Mouse (Mus musculus): ENCODE measurements around the gene Hmbs. TPM values are rescaled to one million over a fixed set of nuclear protein-coding genes. Genes with fewer than 3 reads are reported as not detected.
"Not testable (repeated sequence)": the region's sequence is repeated elsewhere in the genome, so short reads cannot be mapped to it uniquely, and the experiment has no call there.

The Hmbs gene
- 100 to 1,000 TPM in 2 of 4 experiments, 10 to 100 TPM in 2; 82.8 to 122 (median 96.8) TPM for total RNA-seq (2022)

DNA sequence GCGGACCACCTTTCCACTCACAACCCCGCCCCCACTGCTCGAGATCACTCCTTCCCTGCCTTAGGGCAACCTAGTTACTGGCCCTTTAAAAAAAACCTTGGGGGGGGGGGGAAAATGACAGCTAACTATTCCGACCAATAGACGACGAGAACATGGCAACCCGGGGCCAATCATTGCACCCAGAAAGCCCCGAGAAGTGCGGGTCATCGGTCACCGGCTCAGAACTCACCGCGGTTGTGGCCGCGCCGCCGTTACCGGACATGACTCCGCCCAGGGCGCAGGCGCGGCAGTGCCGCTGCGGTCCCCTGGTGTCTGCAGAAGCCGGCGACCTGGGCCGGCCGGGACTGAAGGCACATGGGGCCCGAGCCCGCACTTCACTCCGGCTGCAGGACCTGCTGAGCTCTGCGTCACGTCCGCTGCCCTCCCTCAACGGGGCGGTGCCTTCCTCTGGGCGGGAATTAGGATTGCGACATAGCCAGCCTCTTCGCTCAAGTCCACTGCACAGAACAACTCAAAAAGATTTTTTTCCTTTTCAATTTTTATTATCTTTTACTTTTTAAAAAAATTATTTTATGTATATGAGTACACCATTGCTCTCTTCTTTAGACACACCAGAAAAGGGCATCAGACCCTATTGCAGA is at the start of gene Hmbs:
Hmbs (minus strand) TSS at position 448 of the 641 bp plus-strand sequence.
- DNase-seq, result peak; percentile 90

- DNase-seq, result no peak
Measured at GRCm38 (mm10) chr9:44391466-44391865, 47.4 kb upstream of the Hmbs start.

- no peak for DNase-seq
Measured at GRCm38 (mm10) chr9:44389273-44389672, 45.2 kb upstream of the Hmbs start.

DNA sequence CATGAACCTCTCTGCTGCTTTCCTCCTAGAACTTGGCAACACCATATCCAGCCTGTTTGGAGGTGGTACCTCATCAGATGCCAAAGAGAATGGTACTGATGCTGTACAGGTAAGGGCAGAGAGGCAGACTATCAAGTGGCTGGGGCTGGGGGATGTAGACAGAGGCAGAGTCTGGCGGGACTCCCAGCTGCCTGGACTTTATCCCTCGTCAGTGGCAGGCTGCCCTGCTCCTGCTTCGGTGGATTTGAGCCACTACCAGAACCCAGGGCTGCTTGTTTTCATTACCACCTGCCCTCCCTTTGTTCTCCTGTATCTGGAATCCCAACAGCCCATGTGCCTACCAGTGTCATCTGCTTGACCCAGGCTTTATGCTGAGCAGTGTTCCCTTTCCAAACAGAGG is 43.2 kb upstream of the Hmbs start:
- DNase-seq, result no peak

DNA sequence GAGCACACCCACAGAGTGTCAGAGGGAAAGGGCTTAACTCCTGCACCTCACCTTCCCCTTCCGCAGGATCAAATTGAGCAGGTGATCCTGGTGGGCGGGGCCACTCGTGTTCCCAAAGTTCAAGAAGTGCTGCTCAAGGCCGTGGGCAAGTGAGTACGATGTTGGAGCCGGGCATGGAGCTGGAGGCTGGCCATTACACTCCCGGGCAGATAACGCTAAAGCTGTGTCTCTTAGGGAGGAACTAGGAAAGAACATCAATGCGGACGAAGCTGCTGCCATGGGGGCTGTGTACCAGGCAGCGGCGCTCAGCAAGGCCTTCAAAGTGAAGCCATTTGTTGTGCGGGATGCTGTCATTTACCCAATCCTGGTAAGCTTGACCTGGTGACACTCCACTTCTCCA is 40.6 kb upstream of the Hmbs start:
- no peak for DNase-seq

DNA sequence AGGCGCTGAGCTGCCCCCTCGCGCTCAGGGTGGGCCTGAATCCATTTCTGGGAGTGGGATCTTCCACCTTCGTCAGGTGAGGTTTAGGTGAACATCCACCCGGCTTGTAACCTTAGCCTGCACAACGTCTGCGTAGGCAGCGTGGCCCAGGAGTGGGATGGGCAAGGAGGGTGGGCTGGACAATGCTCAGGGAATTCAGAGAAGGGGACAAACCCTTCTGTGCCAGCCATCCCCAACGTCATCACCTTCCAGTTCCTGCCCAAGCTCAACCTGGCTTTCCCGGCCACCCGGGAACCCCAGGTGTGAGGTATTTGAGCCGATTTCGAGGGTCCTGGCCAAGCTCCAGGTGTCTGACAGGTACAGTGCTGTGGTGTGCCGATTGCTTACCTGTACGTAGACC is 35.8 kb upstream of the Hmbs start:
- no peak for DNase-seq

DNA sequence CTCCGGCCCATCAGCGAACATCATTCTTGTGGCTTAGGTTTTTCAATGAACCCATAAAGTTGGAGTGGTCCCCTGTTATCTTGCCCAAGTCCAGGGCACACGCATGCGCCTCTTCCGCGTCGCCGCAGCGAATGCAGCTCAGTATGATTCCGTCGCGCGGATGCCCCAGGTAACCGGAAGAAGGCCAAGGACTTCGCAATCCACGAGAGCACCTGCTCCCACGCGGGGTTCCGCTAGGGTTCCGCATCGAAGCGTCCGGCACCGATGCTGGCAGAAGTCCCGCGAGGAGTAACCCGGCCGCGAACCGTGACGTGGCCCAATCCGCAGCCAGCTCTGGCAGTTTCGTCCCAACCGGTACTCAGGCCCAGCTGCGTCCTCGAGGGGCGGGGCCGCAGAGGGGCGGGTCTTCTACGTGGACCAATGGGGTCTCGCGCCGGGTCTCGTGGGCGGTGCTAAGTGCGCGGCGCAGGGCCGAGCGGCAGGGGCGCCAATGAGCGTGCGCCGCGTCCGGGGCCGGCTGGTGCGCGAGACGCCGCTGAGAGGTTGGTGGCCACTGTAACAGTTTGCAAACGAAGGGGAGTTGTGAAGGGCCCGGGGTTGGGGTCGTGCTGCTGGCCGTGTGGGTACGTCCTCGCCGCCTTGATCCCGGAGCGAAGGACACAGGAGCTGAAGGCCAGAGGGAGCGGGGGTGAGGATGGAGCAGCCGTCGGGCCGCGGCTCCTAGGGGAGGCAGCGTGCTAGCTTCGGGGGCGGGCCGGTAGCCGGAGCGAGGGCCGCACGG is 35.2 kb upstream of the Hmbs start, which contains the start of gene Hyou1:
Hyou1 (plus strand) TSS at position 437 of the 781 bp plus-strand sequence.
- peak; percentile 98 for DNase-seq

DNA sequence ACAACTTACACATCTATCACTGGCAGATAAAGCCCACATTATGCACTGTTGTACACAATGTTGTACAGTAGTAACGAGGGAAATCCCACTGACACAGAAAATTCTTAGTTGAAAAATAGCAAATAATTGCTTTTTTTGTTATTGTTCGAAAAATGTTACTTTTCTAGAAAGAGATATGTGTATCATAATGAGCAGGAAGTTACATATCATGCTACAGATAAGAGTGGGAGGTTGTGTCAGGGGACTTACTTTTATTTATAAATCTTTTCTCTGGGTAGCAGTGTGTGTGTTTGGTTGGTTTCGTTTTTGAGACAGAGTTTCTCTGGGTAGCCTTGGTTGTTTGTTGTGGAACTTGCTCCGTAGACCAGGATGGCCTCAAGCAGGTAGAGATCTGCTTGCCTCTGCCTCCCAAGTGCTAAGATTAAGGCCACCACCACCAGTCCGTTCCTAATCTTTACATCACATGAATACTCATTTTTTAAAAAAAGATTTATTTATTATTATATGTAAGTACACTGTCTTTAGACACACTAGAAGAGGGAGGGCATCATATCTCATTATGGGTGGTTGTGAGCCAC is 34.2 kb upstream of the Hmbs start:
- no peak for DNase-seq

- DNase-seq, result not testable (repeated sequence)
Measured at GRCm38 (mm10) chr9:44377335-44377734, 33.3 kb upstream of the Hmbs start.

- no peak for DNase-seq
Measured at GRCm38 (mm10) chr9:44376141-44376540, 32.1 kb upstream of the Hmbs start.

DNA sequence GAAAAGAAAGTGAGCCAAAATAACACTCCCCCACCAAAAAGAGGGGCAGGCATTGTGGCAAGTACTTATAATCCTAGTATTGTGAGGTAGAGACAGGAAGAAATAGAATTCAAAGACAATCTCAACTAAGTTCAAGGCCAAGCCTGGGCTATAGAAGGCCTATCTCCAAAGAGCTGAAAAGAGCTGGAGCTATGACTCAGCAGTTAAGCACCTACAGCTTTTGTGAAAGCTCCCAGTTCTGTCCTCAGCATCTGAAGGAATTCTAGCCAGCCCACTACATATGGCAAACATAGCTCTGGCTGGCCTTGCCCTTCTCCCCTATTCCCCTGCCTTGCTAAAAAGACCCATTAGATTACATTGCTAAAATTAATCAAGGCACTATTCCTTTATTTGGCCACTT is 29.4 kb upstream of the Hmbs start:
- DNase-seq, result no peak

GRCm38 (mm10) chr9:44364480-44364879 is 20.5 kb upstream of the Hmbs start:
- no peak for DNase-seq

DNA sequence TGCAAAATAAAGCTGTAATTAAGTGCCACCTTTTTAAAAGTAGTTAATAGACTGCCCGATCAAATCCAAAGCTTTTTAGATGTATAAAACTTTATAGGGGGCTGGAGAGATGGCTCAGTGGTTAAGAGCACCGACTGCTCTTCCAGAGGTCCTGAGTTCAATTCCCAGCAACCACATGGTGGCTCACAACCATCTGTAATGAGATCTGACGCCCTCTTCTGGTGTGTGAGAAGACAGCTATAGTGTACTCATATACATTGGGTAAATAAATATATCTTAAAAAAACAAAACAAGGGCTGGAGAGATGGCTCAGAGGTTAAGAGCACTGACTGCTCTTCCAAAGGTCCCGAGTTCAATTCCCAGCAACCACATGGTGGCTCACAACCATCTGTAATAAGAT is 17.9 kb upstream of the Hmbs start:
- not testable (repeated sequence) for DNase-seq

- DNase-seq, result peak; percentile 94
Measured at GRCm38 (mm10) chr9:44361190-44361917, 17.3 kb upstream of the Hmbs start, which contains the start of gene Vps11. TSS of gene Vps11 (minus strand) at chr9:44361670.

- no peak for DNase-seq
Measured at GRCm38 (mm10) chr9:44357207-44357606, 13.2 kb upstream of the Hmbs start.

- peak; percentile 68 for DNase-seq
Measured at GRCm38 (mm10) chr9:44353142-44353541, 9.1 kb upstream of the Hmbs start.

DNA sequence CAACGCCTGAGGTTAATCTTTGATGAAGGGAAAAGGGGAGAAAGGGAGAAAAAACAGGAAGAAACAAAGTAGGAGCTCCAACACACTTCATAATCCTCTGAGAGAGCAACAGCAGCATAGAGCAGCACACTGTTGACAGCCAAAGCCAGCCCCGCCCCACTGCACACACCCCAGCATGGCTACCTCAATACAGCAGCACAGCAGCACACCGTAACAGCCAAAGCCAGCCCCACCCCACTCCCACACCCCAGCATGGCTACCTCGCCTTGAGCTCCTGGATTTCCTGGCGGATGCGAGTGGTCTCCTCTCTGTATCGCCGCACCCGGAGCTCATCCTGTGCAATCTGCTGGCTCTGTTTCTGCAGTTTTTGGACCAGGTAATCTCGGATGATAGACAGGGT is 8.3 kb upstream of the Hmbs start:
- DNase-seq, result no peak

DNA sequence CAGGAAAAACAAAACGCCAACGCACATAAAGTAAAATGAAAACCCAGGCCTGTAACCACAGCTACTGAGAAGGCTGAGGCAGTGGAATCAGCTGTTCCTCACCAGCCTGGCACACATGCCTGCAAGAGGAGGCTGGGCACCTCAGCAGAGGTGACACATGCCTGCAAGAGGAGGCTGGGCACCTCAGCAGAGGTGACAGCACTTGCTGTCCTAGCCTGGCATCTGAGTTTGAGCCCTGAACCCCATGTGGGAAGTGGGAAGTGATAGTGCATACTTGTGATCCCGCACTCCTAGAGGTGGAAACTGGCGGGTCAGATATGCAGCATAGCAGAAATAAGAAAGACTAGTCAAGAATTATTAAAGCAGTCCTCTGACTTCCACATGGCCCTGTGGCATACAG is 7.4 kb upstream of the Hmbs start:
- no peak for DNase-seq

- no peak for DNase-seq
Measured at GRCm38 (mm10) chr9:44348546-44348945, 4.5 kb upstream of the Hmbs start.

- DNase-seq, result no peak
Measured at GRCm38 (mm10) chr9:44347621-44348020, 3.6 kb upstream of the Hmbs start.

- DNase-seq, result no peak
Measured at GRCm38 (mm10) chr9:44347166-44347565, 3.1 kb upstream of the Hmbs start.

- no peak for DNase-seq
Measured at GRCm38 (mm10) chr9:44345570-44346433, 1.8 kb upstream of the Hmbs start.

Data from adrenal gland, adult 8-10 months (tissue).